Mouse (Mus musculus) small intestine, adult 2 months (tissue): Measurements from ENCODE around the gene Sim1.

ENCODE experiments used
- CTCF ChIP-seq: fragments of 200-500 bp; IDR thresholded peaks from 2 replicates; pipeline ENCODE4 v1.5.1; 2012; ENCODE audit warnings: low read depth, mild to moderate bottlenecking, control low read depth, inconsistent platforms, low read length, moderate library complexity, mixed read lengths; ENCODE audit not compliant: insufficient replicate concordance, insufficient read length; ENCODE audit errors: extremely low read depth
- POLR2A ChIP-seq: fragments of 200-500 bp; IDR thresholded peaks from 2 replicates; pipeline ENCODE4 v1.6.1; 2012; ENCODE audit warnings: low read depth, mild to moderate bottlenecking, control low read depth, inconsistent platforms, low read length, moderate library complexity

GRCm38 (mm10) chr10:50890621-50891020 lies 3.9 kb upstream of the Sim1 start:
- no peak for TF ChIP-seq POLR2A
- no peak for TF ChIP-seq CTCF
